Comparison of ENCODE assay signal across 23 mouse cellular contexts in genomic region chr1:62956942-62957645, GRCm38 (mm10).
A peak's percentile ranks its signal among the peaks of the same experiment; 100 is the strongest.
DNase-seq lines count a peak whose midpoint lies in the region; ATAC-seq and TF ChIP-seq lines count a peak whose summit lies in the region.
"Had no signal": no experiment of that assay in that cellular context is flagged by ENCODE, and none has a peak within 500 bp of the region (broad histone marks: within the 10 kb centered on the region; RNA-seq: fewer than 3 reads in every experiment).

No protein-coding gene starts in this region.

- no peaks in the 10 kb centered on the region for H3K36me3 ChIP-seq in heart, embryonic 12.5 days
- no peaks in the 10 kb centered on the region for H3K36me3 ChIP-seq in lung, embryonic 14.5 days (ENCODE audit: insufficient read depth)
- H3K36me3 ChIP-seq in lung, postnatal 0 days (ENCODE audit: insufficient read depth, low read length) = no peaks in the 10 kb centered on the region
- H3K36me3 ChIP-seq: embryonic facial prominence, embryonic 12.5 days; embryonic facial prominence, embryonic 15.5 days; heart, embryonic 15.5 days; hindbrain, embryonic 12.5 days; hindbrain, embryonic 15.5 days had no signal

- no peaks in the 10 kb centered on the region for H3K27me3 ChIP-seq in heart, embryonic 12.5 days (replicated peaks)
- H3K27me3 ChIP-seq in lung, embryonic 14.5 days (ENCODE audit: insufficient read depth, low read length) = no peaks in the 10 kb centered on the region
- no peaks in the 10 kb centered on the region for H3K27me3 ChIP-seq in lung, postnatal 0 days (replicated peaks; ENCODE audit: insufficient read depth, low read length)
- H3K27me3 ChIP-seq: embryonic facial prominence, embryonic 12.5 days; embryonic facial prominence, embryonic 15.5 days; heart, embryonic 15.5 days; hindbrain, embryonic 12.5 days; hindbrain, embryonic 15.5 days had no signal

- no peak for ATAC-seq in heart, embryonic 12.5 days (ENCODE audit: insufficient number of reproducible peaks, low FRiP score)
- peak; percentile 17; the same call in 1 of the 2 replicates for ATAC-seq in lung, embryonic 14.5 days (ENCODE audit: insufficient read depth)
- peak; percentile 73 for ATAC-seq in lung, postnatal 0 days
- ATAC-seq: CD4-positive, CD25-positive, alpha-beta regulatory T cell, adult 4 months; forebrain, embryonic 14.5 days; forebrain, postnatal 0 days had no signal

- H3K4me2 ChIP-seq in heart, embryonic 12.5 days = no peak overlapping the region
- no peak overlapping the region for H3K4me2 ChIP-seq in lung, embryonic 14.5 days
- no peak overlapping the region for H3K4me2 ChIP-seq in lung, postnatal 0 days (replicated peaks; ENCODE audit: low read depth, low read length)
- H3K4me2 ChIP-seq: embryonic facial prominence, embryonic 12.5 days; embryonic facial prominence, embryonic 15.5 days; heart, embryonic 11.5 days; heart, embryonic 15.5 days; hindbrain, embryonic 12.5 days; hindbrain, embryonic 15.5 days had no signal

- no peak overlapping the region for H3K27ac ChIP-seq in heart, embryonic 12.5 days (ENCODE audit: poor library complexity, severe bottlenecking)
- H3K27ac ChIP-seq in lung, embryonic 14.5 days (ENCODE audit: low read depth) = peak overlapping the region; percentile 40; the same call in 1 of the 2 replicates
- H3K27ac ChIP-seq in lung, postnatal 0 days (ENCODE audit: low read length) = 0 out of 2 replicates have a peak overlapping the region, but pooled peaks have one; percentile 44
- H3K27ac ChIP-seq: embryonic facial prominence, embryonic 12.5 days; embryonic facial prominence, embryonic 15.5 days; gastrocnemius, adult 2 months; heart, embryonic 15.5 days; hindbrain, embryonic 12.5 days; hindbrain, embryonic 15.5 days had no signal

- no peak for TF ChIP-seq POLR2A in lung, adult 2 months (IDR thresholded peaks at IDR 0.05; ENCODE audit: borderline replicate concordance, extremely low read depth, low read depth, low read length)

- peaks cover 3% of the 10 kb centered on the region for H3K4me1 ChIP-seq in heart, embryonic 12.5 days (replicated peaks)
- no peaks in the 10 kb centered on the region for H3K4me1 ChIP-seq in lung, embryonic 14.5 days (ENCODE audit: insufficient read depth)
- H3K4me1 ChIP-seq in lung, adult 2 months (ENCODE audit: control insufficient read depth, insufficient read depth, low read length) = no peaks in the 10 kb centered on the region; the same call in 1 of the 2 replicates
- H3K4me1 ChIP-seq in lung, postnatal 0 days (ENCODE audit: insufficient read depth, low read depth, low read length) = no peaks in the 10 kb centered on the region
- H3K4me1 ChIP-seq: embryonic facial prominence, embryonic 12.5 days; embryonic facial prominence, embryonic 15.5 days; hindbrain, embryonic 12.5 days; hindbrain, embryonic 15.5 days had no signal

- no peaks in the 10 kb centered on the region for H3K9me3 ChIP-seq in heart, embryonic 12.5 days (replicated peaks)
- no peaks in the 10 kb centered on the region for H3K9me3 ChIP-seq in lung, embryonic 14.5 days (ENCODE audit: low read depth, low read length)
- H3K9me3 ChIP-seq in lung, postnatal 0 days (ENCODE audit: low read length) = no peaks in the 10 kb centered on the region
- H3K9me3 ChIP-seq: embryonic facial prominence, embryonic 12.5 days; embryonic facial prominence, embryonic 15.5 days; heart, embryonic 15.5 days; hindbrain, embryonic 12.5 days; hindbrain, embryonic 15.5 days had no signal

- whole genome bisulfite sequencing in heart, embryonic 12.5 days = 38% methylated on average over 1 of the region's 1 CpGs
- WGBS in lung, embryonic 14.5 days = 44% methylated on average over 1 of the region's 1 CpGs
- WGBS in lung, adult 2 months = 65% methylated on average over 1 of the region's 1 CpGs
- WGBS in lung, postnatal 0 days = 38% methylated on average over 1 of the region's 1 CpGs

- H3K4me3 ChIP-seq in heart, embryonic 12.5 days = no peak overlapping the region
- no peak overlapping the region for H3K4me3 ChIP-seq in lung, embryonic 14.5 days (ENCODE audit: low read depth, low read length)
- H3K4me3 ChIP-seq in lung, adult 2 months (replicated peaks; ENCODE audit: extremely low read depth, low read depth, low read length) = no peak overlapping the region
- no peak overlapping the region for H3K4me3 ChIP-seq in lung, postnatal 0 days (ENCODE audit: low read depth, low read length)
- H3K4me3 ChIP-seq: embryonic facial prominence, embryonic 12.5 days; embryonic facial prominence, embryonic 15.5 days; gastrocnemius, adult 2 months; heart, embryonic 15.5 days; hindbrain, embryonic 12.5 days; hindbrain, embryonic 15.5 days had no signal

- TF ChIP-seq EP300 in lung, postnatal 0 days (IDR thresholded peaks at IDR 0.05) = no peak

- no peak overlapping the region for H3K9ac ChIP-seq in heart, embryonic 12.5 days
- H3K9ac ChIP-seq in lung, embryonic 14.5 days = no peak overlapping the region
- H3K9ac ChIP-seq in lung, postnatal 0 days (replicated peaks; ENCODE audit: low read depth) = no peak overlapping the region
- H3K9ac ChIP-seq: embryonic facial prominence, embryonic 12.5 days; embryonic facial prominence, embryonic 15.5 days; forebrain, postnatal 0 days; heart, embryonic 15.5 days; hindbrain, embryonic 12.5 days; hindbrain, embryonic 15.5 days had no signal

- TF ChIP-seq CTCF in lung, embryonic 14.5 days (IDR thresholded peaks at IDR 0.05; ENCODE audit: low read depth) = no peak
- no peak for TF ChIP-seq CTCF in lung, adult 2 months (IDR thresholded peaks at IDR 0.05; ENCODE audit: insufficient read depth, low read length)
- no peak for TF ChIP-seq CTCF in lung, postnatal 0 days (IDR thresholded peaks at IDR 0.05)

- peak; percentile 32 to 44 for DNase-seq in cerebellum, postnatal 14 days
- no peak for DNase-seq in cerebellum, adult 8-10 months
- peak; percentile 23 for DNase-seq in heart, postnatal 4 days
- peak; percentile 21 for DNase-seq in lung, embryonic 14.5 days
- no peak for DNase-seq in lung, adult 2 months
- DNase-seq in lung, postnatal 0 days (ENCODE audit: low spot score) = peak; percentile 69
- DNase-seq in lung, postnatal 10 days = no peak
- DNase-seq: adrenal gland, adult 2 months; adrenal gland, postnatal 25 days; cerebellum, adult 2 months; cerebellum, postnatal 25 days; forebrain, postnatal 0 days; gastrocnemius, adult 2 months; gastrocnemius, postnatal 14 days had no signal

Comparison
In these comparisons a context has a peak if more than half of its experiments do, and no peak if none do; other contexts are left out.
1. DNase-seq: peak in cerebellum, postnatal 14 days (2 of 2), heart, postnatal 4 days (single experiment), lung, embryonic 14.5 days (single experiment) and lung, postnatal 0 days (single experiment); none in cerebellum, adult 8-10 months (single experiment), lung, adult 2 months (single experiment) and lung, postnatal 10 days (single experiment).